Mouse (Mus musculus) lung, postnatal 10 days (tissue): ENCODE measurements around the gene Lrrc9.

ENCODE experiments used
- DNase-seq: peaks from one replicate; pipeline ENCODE4 v3.0.0; 2021

Gene Lrrc9

GRCm38 (mm10) chr12:72441839-72442576 lies at the start of gene Lrrc9:
TSS of gene Lrrc9 (plus strand) at chr12:72441866.
- peak; percentile 75 for DNase-seq

GRCm38 (mm10) chr12:72393046-72393805 lies 48.4 kb upstream of the Lrrc9 start:
- no peak for DNase-seq

GRCm38 (mm10) chr12:72405031-72405430 lies 36.6 kb upstream of the Lrrc9 start:
- DNase-seq: no peak

- DNase-seq: no peak
Observed at GRCm38 (mm10) chr12:72407146-72407545, 34.5 kb upstream of the Lrrc9 start.

- no peak for DNase-seq
Observed at GRCm38 (mm10) chr12:72407721-72408110, 34.0 kb upstream of the Lrrc9 start.

- peak; percentile 59 for DNase-seq
Observed at GRCm38 (mm10) chr12:72408111-72408891, 33.4 kb upstream of the Lrrc9 start.

GRCm38 (mm10) chr12:72408954-72409353 lies 32.7 kb upstream of the Lrrc9 start, which contains the start of gene Rtn1:
TSS of gene Rtn1 (minus strand) at chr12:72409054.
- no peak for DNase-seq

GRCm38 (mm10) chr12:72417762-72418161 lies 23.9 kb upstream of the Lrrc9 start:
- DNase-seq: no peak

GRCm38 (mm10) chr12:72422681-72423080 lies 19.0 kb upstream of the Lrrc9 start:
- DNase-seq: peak; percentile 21

GRCm38 (mm10) chr12:72427722-72428126 lies 13.9 kb upstream of the Lrrc9 start:
- DNase-seq: peak; percentile 70

GRCm38 (mm10) chr12:72432209-72432608 lies 9.5 kb upstream of the Lrrc9 start:
- no peak for DNase-seq

GRCm38 (mm10) chr12:72433241-72433865 lies 8.3 kb upstream of the Lrrc9 start:
- DNase-seq: peak; percentile 64

GRCm38 (mm10) chr12:72437676-72438341 lies 3.9 kb upstream of the Lrrc9 start:
- DNase-seq: no peak

GRCm38 (mm10) chr12:72438961-72439480 lies 2.6 kb upstream of the Lrrc9 start:
- DNase-seq: no peak

- no peak for DNase-seq
Observed at GRCm38 (mm10) chr12:72453941-72454340, 12.3 kb downstream of the Lrrc9 start.

- peak; percentile 41 for DNase-seq
Observed at GRCm38 (mm10) chr12:72461191-72461893, 19.7 kb downstream of the Lrrc9 start.

GRCm38 (mm10) chr12:72461894-72462530 lies 20.3 kb downstream of the Lrrc9 start:
- DNase-seq: peak; percentile 81

GRCm38 (mm10) chr12:72465826-72466501 lies 24.3 kb downstream of the Lrrc9 start:
- no peak for DNase-seq

- no peak for DNase-seq
Observed at GRCm38 (mm10) chr12:72467269-72467668, 25.6 kb downstream of the Lrrc9 start.

GRCm38 (mm10) chr12:72467789-72468188 lies 26.1 kb downstream of the Lrrc9 start:
- no peak for DNase-seq
